Mouse (Mus musculus): Measurements from ENCODE around the gene Igfbp2. TPM values are rescaled to one million over a fixed set of nuclear protein-coding genes. Genes with fewer than 3 reads are reported as not detected.

The Igfbp2 gene
- total and polyA plus RNA-seq, 2 experiments from 2014 or later: 10.2 to 140 TPM

DNA sequence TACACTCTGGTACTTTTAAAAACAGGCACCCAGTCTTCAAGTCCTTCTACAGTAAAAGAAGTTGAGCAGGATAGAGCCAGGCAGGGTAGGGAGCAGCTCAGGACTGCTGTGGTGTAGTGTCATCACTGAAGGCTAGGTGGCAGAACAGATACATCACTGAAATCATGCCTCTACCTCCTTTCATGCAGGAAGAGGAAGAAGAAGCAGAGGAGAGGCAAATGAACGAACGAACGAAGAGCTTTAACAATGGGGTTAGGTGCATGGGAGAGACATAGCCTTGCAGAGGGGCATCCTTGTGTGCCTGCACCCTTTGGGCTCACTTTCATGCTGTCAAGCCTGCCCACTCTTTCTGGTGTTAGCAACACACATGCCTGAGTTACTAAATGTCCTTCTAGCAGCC lies 53.6 kb downstream of the Igfbp2 start:
- peak; percentile 90 for TF ChIP-seq CTCF (IDR thresholded peaks at IDR 0.05; ENCODE audit: low read depth)
- no peak for TF ChIP-seq EP300 (IDR thresholded peaks at IDR 0.05; ENCODE audit: low read depth)
- Histone ChIP-seq H3K4me1 (ENCODE audit: control insufficient read depth, insufficient read depth) (peaks cover 14% of the 10 kb centered on the region), H3K9me3 (replicated peaks; ENCODE audit: control insufficient read depth, low read length) (no peaks in the 10 kb centered on the region), H3K27me3 (ENCODE audit: control insufficient read depth, insufficient read depth, low read length) (peaks cover 3% of the 10 kb centered on the region; the same call in 1 of the 2 replicates), H3K36me3 (replicated peaks; ENCODE audit: control insufficient read depth, insufficient read depth, low read length) (no peaks in the 10 kb centered on the region), H3K4me2 (ENCODE audit: low read depth, low read length) (peak overlapping the region; percentile 26), H3K9ac (replicated peaks; ENCODE audit: low read depth, low read length) (no peak overlapping the region), H3K4me3 (ENCODE audit: low read depth, low read length) (no peak overlapping the region), H3K27ac (ENCODE audit: low read depth) (no peak overlapping the region)
- peak; percentile 48 for ATAC-seq (ENCODE audit: insufficient read depth, low read depth)
- WGBS: 4% methylated on average over 3 of the region's 3 CpGs
- peak; percentile 87 for DNase-seq (ENCODE audit: low spot score)

DNA sequence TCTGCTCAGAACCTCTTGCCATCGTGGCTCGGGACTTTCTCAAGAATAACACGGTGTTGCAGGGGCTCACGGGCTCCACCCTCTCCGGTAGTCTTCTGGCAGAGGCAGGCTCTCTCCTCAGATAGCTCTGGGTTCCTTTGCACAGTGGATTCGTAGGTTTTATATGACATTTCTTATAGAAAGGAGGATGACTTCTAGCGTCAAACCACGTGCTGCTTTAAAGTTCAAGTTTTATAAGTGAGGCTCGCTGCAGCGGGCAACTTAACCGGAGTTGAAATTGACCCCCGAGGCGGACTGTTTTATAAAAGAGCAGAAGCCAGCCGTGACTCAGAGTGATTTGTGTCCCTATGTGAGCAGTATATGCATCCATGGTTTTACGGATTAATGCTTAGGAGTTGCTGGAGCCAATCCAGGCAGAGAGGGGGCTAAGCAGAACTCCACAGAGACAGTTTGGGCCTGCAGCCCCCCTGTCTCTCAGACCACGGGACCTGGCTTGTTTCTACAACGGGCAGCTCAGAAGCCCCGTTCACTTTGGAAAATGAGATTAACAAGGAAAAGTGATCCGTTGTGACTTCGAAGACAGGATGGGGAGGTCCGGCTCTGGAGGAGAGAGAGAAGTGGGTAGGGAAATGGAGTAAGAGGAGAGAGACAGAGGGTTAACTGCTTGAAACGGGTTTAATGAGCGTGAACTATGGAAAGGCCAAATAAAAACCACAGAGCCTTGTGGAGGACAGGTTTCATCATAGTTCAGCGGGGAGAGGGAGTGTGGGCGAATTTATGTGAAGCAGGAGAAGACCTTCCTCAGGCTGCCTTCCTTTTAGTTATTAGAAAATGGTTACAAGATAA lies 54.4 kb downstream of the Igfbp2 start:
- no peak overlapping the region for H3K27ac ChIP-seq (ENCODE audit: low read depth)
- peaks cover 10% of the 10 kb centered on the region for H3K4me1 ChIP-seq (ENCODE audit: control insufficient read depth, insufficient read depth)
- ATAC-seq (ENCODE audit: insufficient read depth, low read depth): no peak
- no peak for TF ChIP-seq EP300 (IDR thresholded peaks at IDR 0.05; ENCODE audit: low read depth)
- TF ChIP-seq CTCF (IDR thresholded peaks at IDR 0.05; ENCODE audit: low read depth): no peak
- WGBS: 66% methylated on average over 25 of the region's 25 CpGs
- H3K4me3 ChIP-seq (ENCODE audit: low read depth, low read length): no peak overlapping the region
- H3K4me2 ChIP-seq (ENCODE audit: low read depth, low read length): peak overlapping the region; percentile 26; the same call in 1 of the 2 replicates
- no peak overlapping the region for H3K9ac ChIP-seq (replicated peaks; ENCODE audit: low read depth, low read length)
- DNase-seq (ENCODE audit: low spot score): no peak
- no peaks in the 10 kb centered on the region for H3K36me3 ChIP-seq (replicated peaks; ENCODE audit: control insufficient read depth, insufficient read depth, low read length)
- H3K27me3 ChIP-seq (ENCODE audit: control insufficient read depth, insufficient read depth, low read length): no peaks in the 10 kb centered on the region
- H3K9me3 ChIP-seq (replicated peaks; ENCODE audit: control insufficient read depth, low read length): no peaks in the 10 kb centered on the region

GRCm38 (mm10) chr1:72879319-72879634 lies 55.0 kb downstream of the Igfbp2 start:
- WGBS: 71% methylated on average over 4 of the region's 4 CpGs
- no peak for ATAC-seq (ENCODE audit: insufficient read depth, low read depth)
- no peak for DNase-seq (ENCODE audit: low spot score)
- H3K9me3 ChIP-seq (replicated peaks; ENCODE audit: control insufficient read depth, low read length): no peaks in the 10 kb centered on the region
- H3K36me3 ChIP-seq (replicated peaks; ENCODE audit: control insufficient read depth, insufficient read depth, low read length): no peaks in the 10 kb centered on the region
- H3K27ac ChIP-seq (ENCODE audit: low read depth): no peak overlapping the region
- TF ChIP-seq EP300 (IDR thresholded peaks at IDR 0.05; ENCODE audit: low read depth) (no peak), CTCF (IDR thresholded peaks at IDR 0.05; ENCODE audit: low read depth) (peak; percentile 35; the same call in 1 of the 2 replicates)
- H3K27me3 ChIP-seq (ENCODE audit: control insufficient read depth, insufficient read depth, low read length): no peaks in the 10 kb centered on the region
- H3K9ac ChIP-seq (replicated peaks; ENCODE audit: low read depth, low read length): no peak overlapping the region
- peaks cover 10% of the 10 kb centered on the region for H3K4me1 ChIP-seq (ENCODE audit: control insufficient read depth, insufficient read depth)
- no peak overlapping the region for H3K4me2 ChIP-seq (ENCODE audit: low read depth, low read length)
- no peak overlapping the region for H3K4me3 ChIP-seq (ENCODE audit: low read depth, low read length)

DNA sequence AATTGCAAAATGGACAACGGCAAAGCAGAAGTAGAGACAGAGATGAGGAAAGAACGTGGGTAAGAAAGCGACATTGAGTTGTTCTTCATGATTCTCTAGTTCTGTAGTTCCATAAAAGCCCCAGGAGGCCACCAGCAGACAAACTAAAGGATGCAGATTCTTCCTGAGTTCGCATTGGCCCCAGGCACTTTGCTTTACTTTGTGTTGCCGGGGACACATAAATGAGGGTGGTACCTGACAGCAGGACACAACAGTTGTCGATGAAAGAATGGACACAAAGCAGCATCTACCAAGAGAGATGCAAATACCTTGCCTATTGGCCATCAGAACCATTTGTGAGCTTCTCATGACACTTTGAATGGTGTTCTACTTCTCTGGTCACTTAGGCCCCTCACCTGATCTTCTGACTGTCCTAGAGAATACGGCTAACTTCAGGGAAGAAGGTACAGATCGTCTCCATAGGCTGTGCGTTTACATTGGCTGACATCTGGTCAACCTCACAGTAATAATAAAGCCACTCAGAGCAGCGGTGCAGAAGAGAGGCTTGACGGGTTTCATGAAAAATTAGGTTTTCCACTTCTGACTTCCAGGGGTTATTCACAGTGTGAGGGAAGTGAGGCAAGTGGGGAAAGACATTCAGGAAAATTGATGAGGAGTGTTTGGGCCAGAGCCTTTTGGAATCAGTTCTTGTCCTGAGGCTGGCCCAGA lies 61.0 kb downstream of the Igfbp2 start:
- TF ChIP-seq EP300 (IDR thresholded peaks at IDR 0.05; ENCODE audit: low read depth) (no peak), CTCF (IDR thresholded peaks at IDR 0.05; ENCODE audit: low read depth) (no peak)
- no peak overlapping the region for H3K9ac ChIP-seq (replicated peaks; ENCODE audit: low read depth, low read length)
- no peaks in the 10 kb centered on the region for H3K36me3 ChIP-seq (replicated peaks; ENCODE audit: control insufficient read depth, insufficient read depth, low read length)
- H3K9me3 ChIP-seq (replicated peaks; ENCODE audit: control insufficient read depth, low read length): no peaks in the 10 kb centered on the region
- ATAC-seq (ENCODE audit: insufficient read depth, low read depth) (no peak), DNase-seq (ENCODE audit: low spot score) (no peak)
- no peak overlapping the region for H3K4me3 ChIP-seq (ENCODE audit: low read depth, low read length)
- H3K4me1 ChIP-seq (ENCODE audit: control insufficient read depth, insufficient read depth): no peaks in the 10 kb centered on the region
- WGBS: 84% methylated on average over 11 of the region's 11 CpGs
- H3K4me2 ChIP-seq (ENCODE audit: low read depth, low read length): no peak overlapping the region
- H3K27me3 ChIP-seq (ENCODE audit: control insufficient read depth, insufficient read depth, low read length): no peaks in the 10 kb centered on the region
- H3K27ac ChIP-seq (ENCODE audit: low read depth): no peak overlapping the region

DNA sequence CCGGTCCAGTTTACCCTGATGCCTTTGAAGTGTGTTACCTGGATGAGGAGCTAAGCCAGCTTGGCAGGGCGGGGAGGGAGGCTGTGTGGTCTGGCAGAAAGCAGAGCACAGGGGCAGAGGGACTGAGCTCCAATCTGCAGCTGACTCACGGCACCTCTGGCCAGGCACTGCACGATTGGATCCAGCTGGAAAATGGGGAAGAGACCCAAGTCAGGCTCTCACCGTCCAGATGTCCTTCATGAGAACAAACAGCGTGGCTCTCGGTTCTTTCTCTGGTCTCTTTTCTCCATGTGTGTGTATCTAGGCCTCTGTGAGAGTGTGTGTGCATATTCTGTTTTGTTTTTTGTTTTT lies 61.5 kb downstream of the Igfbp2 start:
- TF ChIP-seq EP300 (IDR thresholded peaks at IDR 0.05; ENCODE audit: low read depth) (no peak), CTCF (IDR thresholded peaks at IDR 0.05; ENCODE audit: low read depth) (no peak)
- ATAC-seq (ENCODE audit: insufficient read depth, low read depth) (no peak), DNase-seq (ENCODE audit: low spot score) (no peak)
- Histone ChIP-seq H3K4me1 (ENCODE audit: control insufficient read depth, insufficient read depth) (no peaks in the 10 kb centered on the region), H3K9me3 (replicated peaks; ENCODE audit: control insufficient read depth, low read length) (no peaks in the 10 kb centered on the region), H3K36me3 (replicated peaks; ENCODE audit: control insufficient read depth, insufficient read depth, low read length) (no peaks in the 10 kb centered on the region), H3K9ac (replicated peaks; ENCODE audit: low read depth, low read length) (no peak overlapping the region), H3K4me3 (ENCODE audit: low read depth, low read length) (no peak overlapping the region), H3K27me3 (ENCODE audit: control insufficient read depth, insufficient read depth, low read length) (no peaks in the 10 kb centered on the region), H3K4me2 (ENCODE audit: low read depth, low read length) (no peak overlapping the region), H3K27ac (ENCODE audit: low read depth) (no peak overlapping the region)
- WGBS: 72% methylated on average over 7 of the region's 7 CpGs
